Mouse (Mus musculus) kidney, embryonic 14.5 days (tissue): ENCODE measurements around the gene Gm1673. TPM values are rescaled to one million over a fixed set of nuclear protein-coding genes. Genes with fewer than 3 reads are reported as not detected.

Experiments
- ATAC-seq: fragments of 200-750 bp; cut with Nextera tagmentation; 2 replicates; pipeline ENCODE4 v1.8.0; 2017; ENCODE audit warnings: moderate number of reproducible peaks, mild to moderate bottlenecking, moderate TSS enrichment, moderate library complexity; ENCODE audit not compliant: low FRiP score, low TSS enrichment
- H3K27ac ChIP-seq: fragments of 300-500 bp; sonication (generic); 2 replicates; pipeline ENCODE4 v1.5.1; 2014; ENCODE audit warnings: low read depth, mild to moderate bottlenecking, low read length, moderate library complexity, mixed read lengths
- H3K27me3 ChIP-seq: fragments of 300-500 bp; sonication (generic); 2 replicates; pipeline ENCODE4 v1.6.1; 2014; ENCODE audit warnings: mild to moderate bottlenecking, low read length; ENCODE audit not compliant: control insufficient read depth, insufficient read depth
- H3K36me3 ChIP-seq: fragments of 300-500 bp; sonication (generic); 2 replicates; pipeline ENCODE4 v1.6.1; 2014; ENCODE audit warnings: low read length, mixed read lengths; ENCODE audit not compliant: control insufficient read depth, insufficient read depth
- H3K4me1 ChIP-seq: fragments of 300-500 bp; sonication (generic); 2 replicates; pipeline ENCODE4 v1.6.1; 2014; ENCODE audit warnings: low read length, mixed read lengths; ENCODE audit not compliant: control insufficient read depth, insufficient read depth
- H3K4me2 ChIP-seq: fragments of 300-500 bp; sonication (generic); replicated peaks from 2 replicates; pipeline ENCODE4 v1.6.1; 2014; ENCODE audit warnings: low read depth, mild to moderate bottlenecking, low read length
- H3K4me3 ChIP-seq: fragments of 300-500 bp; sonication (generic); 2 replicates; pipeline ENCODE4 v1.5.1; 2014; ENCODE audit warnings: mild to moderate bottlenecking, low read length
- H3K9ac ChIP-seq: fragments of 300-500 bp; sonication (generic); 2 replicates; pipeline ENCODE4 v1.6.1; 2014; ENCODE audit warnings: low read depth, mild to moderate bottlenecking, low read length, moderate library complexity
- H3K9me3 ChIP-seq: fragments of 300-500 bp; sonication (generic); 2 replicates; pipeline ENCODE4 v1.6.1; 2016; ENCODE audit warnings: low read length; ENCODE audit not compliant: control insufficient read depth
- WGBS: fragments of 180-500 bp; shearing (Covaris S2); extraction: QIAGEN DNeasy Blood & Tissue Kit; methylation state at CpG from one replicate; pipeline ENCODE4 v1.1.7; 2014; 5-methylcytosine and 5-hydroxymethylcytosine counted together
- polyA plus RNA-seq: library from polyadenylated mRNA; unstranded; fragments of >200 nt; fragmentation: Nextera tagmentation; extraction: Ambion mirVana; gene quantifications from 2 replicates; pipeline ENCODE4 v1.2.1, GENCODE M21; 2014

Gene Gm1673
- polyA plus RNA-seq, 1 experiment from 2014 or later: 79.8 TPM

DNA sequence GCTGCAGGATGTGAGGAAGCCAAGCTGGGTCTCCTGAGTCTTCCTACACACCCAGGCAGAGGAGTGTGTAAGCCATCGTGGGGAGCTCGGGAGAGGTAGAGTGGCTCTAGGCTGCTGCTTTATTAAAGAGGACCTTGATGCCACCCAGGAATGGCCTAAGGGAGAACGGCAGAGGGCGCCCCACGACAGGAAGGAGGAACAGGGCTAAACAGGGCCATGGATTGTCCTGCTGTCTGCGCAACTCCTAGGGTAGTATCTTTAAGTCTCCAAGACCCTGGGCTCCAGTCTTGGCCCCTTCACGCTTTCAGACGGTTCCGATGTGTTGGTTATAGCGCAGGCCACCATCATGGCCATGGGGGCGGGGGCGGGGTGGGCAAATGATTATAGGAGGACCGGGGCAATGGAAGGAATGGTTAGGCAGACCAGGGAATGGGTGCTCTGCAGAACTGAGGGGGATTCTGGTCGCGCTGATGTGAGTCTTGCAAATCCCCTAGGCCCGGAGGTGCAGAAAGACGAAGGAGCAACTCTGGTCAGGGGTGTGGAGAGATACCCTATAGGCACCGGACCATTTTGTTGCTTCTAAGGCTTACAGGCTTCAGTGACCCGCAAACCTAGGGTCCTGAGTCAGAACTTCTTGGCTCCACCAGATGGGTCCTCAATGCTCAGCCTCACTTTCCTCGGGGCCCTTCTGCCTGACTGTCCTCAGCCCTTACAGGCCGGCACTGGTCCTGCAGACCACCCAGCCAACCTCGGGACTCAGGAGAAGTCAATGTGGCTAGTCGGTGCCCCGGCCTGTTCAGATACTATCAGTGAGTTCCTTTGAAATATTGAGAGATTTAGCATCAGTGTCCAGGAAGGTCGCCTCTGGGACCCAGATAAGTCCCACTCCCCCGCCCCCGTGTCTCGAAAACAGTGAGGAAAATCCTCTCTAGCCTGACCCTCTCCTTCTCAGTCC is 11.7 kb downstream of the Gm1673 start:
- H3K4me3 ChIP-seq: peak overlapping the region; percentile 62
- H3K9ac ChIP-seq: no peak overlapping the region
- H3K4me1 ChIP-seq: peaks cover 10% of the 10 kb centered on the region
- no peaks in the 10 kb centered on the region for H3K36me3 ChIP-seq
- peaks cover 2% of the 10 kb centered on the region; the same call in 1 of the 2 replicates for H3K9me3 ChIP-seq
- 36% methylated on average over 28 of the region's 28 CpGs for WGBS
- no peak overlapping the region for H3K27ac ChIP-seq
- peaks cover 54% of the 10 kb centered on the region for H3K27me3 ChIP-seq
- H3K4me2 ChIP-seq: peak overlapping the region; percentile 98
- ATAC-seq: no peak

- under 1% methylated on average over 86 of the region's 90 CpGs for WGBS
- peaks cover 10% of the 10 kb centered on the region for H3K4me1 ChIP-seq
- H3K36me3 ChIP-seq: no peaks in the 10 kb centered on the region
- peaks cover 54% of the 10 kb centered on the region for H3K27me3 ChIP-seq
- no peak within 1 kb of the TSS for H3K27ac ChIP-seq
- H3K4me2 ChIP-seq: peak within 1 kb of the TSS; percentile 98
- H3K9ac ChIP-seq: peak within 1 kb of the TSS; percentile 25
- peaks cover 2% of the 10 kb centered on the region; the same call in 1 of the 2 replicates for H3K9me3 ChIP-seq
- ATAC-seq: peak; percentile 83
- peak within 1 kb of the TSS; percentile 62 for H3K4me3 ChIP-seq
These were observed 12.8 kb downstream of the Gm1673 start, which contains the start of gene Nat8l for GRCm38 (mm10) chr5:33995843-33996693. Gene Nat8l, plus strand, starts transcription at chr5:33995984.

DNA sequence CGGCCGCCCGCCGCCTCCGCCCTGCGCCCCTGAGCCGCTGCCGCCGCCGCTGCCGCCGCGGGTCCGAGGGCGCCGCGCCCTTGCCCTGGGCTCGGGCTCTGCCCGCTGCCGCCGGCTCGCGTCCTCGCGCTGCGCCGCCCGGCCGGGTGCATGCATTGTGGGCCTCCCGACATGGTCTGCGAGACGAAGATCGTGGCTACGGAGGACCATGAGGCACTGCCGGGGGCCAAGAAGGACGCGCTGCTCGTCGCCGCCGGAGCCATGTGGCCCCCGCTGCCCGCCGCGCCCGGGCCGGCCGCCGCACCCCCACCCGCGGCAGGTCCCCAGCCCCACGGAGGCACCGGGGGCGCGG is 13.4 kb downstream of the Gm1673 start:
- H3K36me3 ChIP-seq: no peaks in the 10 kb centered on the region
- H3K9ac ChIP-seq: peak overlapping the region; percentile 25
- peak overlapping the region; percentile 98 for H3K4me2 ChIP-seq
- H3K9me3 ChIP-seq: peaks cover 2% of the 10 kb centered on the region; the same call in 1 of the 2 replicates
- H3K27me3 ChIP-seq: peaks cover 54% of the 10 kb centered on the region
- H3K4me1 ChIP-seq: peaks cover 10% of the 10 kb centered on the region
- H3K4me3 ChIP-seq: peak overlapping the region; percentile 62
- H3K27ac ChIP-seq: no peak overlapping the region
- ATAC-seq: peak; percentile 38
- under 1% methylated on average over 33 of the region's 55 CpGs for WGBS

DNA sequence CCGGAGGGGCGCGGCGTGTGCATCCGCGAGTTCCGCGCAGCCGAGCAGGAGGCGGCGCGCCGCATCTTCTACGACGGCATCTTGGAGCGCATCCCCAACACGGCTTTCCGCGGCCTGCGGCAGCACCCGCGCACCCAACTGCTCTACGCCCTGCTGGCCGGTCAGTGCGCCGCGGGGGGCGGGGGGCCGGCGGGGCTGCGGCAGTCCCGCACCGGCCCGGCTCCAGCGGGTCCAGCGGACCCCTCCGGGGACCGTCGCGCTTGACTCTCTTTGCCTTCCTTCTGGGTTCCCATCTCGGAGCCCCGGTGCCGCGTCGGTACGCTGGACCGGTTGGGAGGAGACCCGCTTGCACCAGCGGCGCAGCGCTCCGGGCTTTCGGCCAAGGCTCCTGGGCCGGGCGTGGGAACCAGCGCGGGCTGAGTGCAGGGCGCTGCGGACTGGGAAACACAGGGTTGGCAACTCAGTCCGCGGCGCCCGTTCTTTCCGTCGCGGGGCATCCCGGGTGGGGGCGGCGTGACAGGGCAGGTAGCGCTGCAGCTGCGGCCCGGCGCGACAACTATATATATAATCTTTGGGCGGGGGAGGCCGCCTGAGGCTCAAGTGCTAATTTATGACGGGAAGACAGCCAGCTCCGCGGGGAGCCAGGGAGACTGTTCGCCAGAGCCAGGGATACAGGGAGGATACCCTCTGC is 14.0 kb downstream of the Gm1673 start:
- ATAC-seq: peak; percentile 54
- peaks cover 2% of the 10 kb centered on the region; the same call in 1 of the 2 replicates for H3K9me3 ChIP-seq
- H3K36me3 ChIP-seq: no peaks in the 10 kb centered on the region
- WGBS: under 1% methylated on average over 72 of the region's 80 CpGs
- H3K27ac ChIP-seq: no peak overlapping the region
- H3K27me3 ChIP-seq: peaks cover 54% of the 10 kb centered on the region
- peaks cover 10% of the 10 kb centered on the region for H3K4me1 ChIP-seq
- H3K9ac ChIP-seq: peak overlapping the region; percentile 25; the same call in 1 of the 2 replicates
- peak overlapping the region; percentile 62 for H3K4me3 ChIP-seq
- H3K4me2 ChIP-seq: peak overlapping the region; percentile 98

DNA sequence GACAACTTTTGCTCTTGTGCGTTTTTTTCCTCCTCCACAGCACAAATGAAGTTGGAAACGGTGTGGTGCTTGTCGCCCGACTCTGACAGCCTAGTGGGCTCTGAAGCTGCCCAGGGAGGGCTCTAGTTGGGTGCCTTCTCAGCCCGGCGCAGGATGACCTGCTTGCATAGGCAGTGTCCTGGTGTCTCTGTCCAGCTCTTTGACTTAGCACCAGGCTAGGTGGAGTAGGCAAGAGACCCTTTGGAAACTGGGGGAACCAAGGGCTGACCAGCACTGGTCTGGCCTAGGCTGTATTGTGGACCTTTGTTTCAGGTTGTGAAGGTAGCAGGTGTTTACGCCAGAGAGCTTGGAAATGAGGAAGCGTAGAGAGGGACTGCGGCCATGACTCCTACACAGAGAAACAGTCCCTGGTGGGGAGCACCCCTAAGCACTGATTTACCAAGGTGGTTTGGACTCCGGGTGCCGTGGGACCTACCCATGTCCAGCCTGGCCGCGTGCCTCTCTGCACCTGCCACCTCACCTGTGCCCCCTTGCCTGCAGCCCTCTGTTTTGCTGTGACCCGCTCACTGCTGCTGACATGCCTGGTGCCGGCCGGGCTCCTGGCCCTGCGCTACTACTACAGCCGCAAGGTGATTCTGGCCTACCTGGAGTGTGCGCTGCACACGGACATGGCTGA is 14.7 kb downstream of the Gm1673 start:
- H3K27me3 ChIP-seq: peaks cover 54% of the 10 kb centered on the region
- H3K9me3 ChIP-seq: peaks cover 2% of the 10 kb centered on the region; the same call in 1 of the 2 replicates
- no peak for ATAC-seq
- H3K4me3 ChIP-seq: peak overlapping the region; percentile 62
- H3K9ac ChIP-seq: peak overlapping the region; percentile 25
- H3K36me3 ChIP-seq: no peaks in the 10 kb centered on the region
- peak overlapping the region; percentile 98 for H3K4me2 ChIP-seq
- peaks cover 10% of the 10 kb centered on the region for H3K4me1 ChIP-seq
- H3K27ac ChIP-seq: no peak overlapping the region
- WGBS: 75% methylated on average over 20 of the region's 20 CpGs

- 90% methylated on average over 3 of the region's 3 CpGs for WGBS
- H3K27ac ChIP-seq: no peak overlapping the region
- no peak for ATAC-seq
- peaks cover 10% of the 10 kb centered on the region for H3K4me1 ChIP-seq
- peaks cover 2% of the 10 kb centered on the region; the same call in 1 of the 2 replicates for H3K9me3 ChIP-seq
- peaks cover 54% of the 10 kb centered on the region for H3K27me3 ChIP-seq
- no peak overlapping the region; the same call in 1 of the 2 replicates for H3K9ac ChIP-seq
- no peak overlapping the region for H3K4me3 ChIP-seq
- no peak overlapping the region for H3K4me2 ChIP-seq
- no peaks in the 10 kb centered on the region for H3K36me3 ChIP-seq
These were observed 15.3 kb downstream of the Gm1673 start for GRCm38 (mm10) chr5:33998505-33998877.

GRCm38 (mm10) chr5:33999466-34000090 is 16.3 kb downstream of the Gm1673 start:
- Histone ChIP-seq H3K9ac (no peak overlapping the region), H3K36me3 (no peaks in the 10 kb centered on the region), H3K4me1 (peaks cover 10% of the 10 kb centered on the region), H3K9me3 (no peaks in the 10 kb centered on the region), H3K27ac (no peak overlapping the region), H3K27me3 (peaks cover 48% of the 10 kb centered on the region), H3K4me3 (no peak overlapping the region), H3K4me2 (no peak overlapping the region)
- ATAC-seq: no peak
- WGBS: 72% methylated on average over 6 of the region's 6 CpGs

GRCm38 (mm10) chr5:34000809-34001208 is 17.6 kb downstream of the Gm1673 start:
- WGBS: 97% methylated on average over 25 of the region's 25 CpGs
- no peak overlapping the region for H3K9ac ChIP-seq
- no peaks in the 10 kb centered on the region for H3K9me3 ChIP-seq
- H3K4me1 ChIP-seq: peaks cover 10% of the 10 kb centered on the region
- H3K36me3 ChIP-seq: no peaks in the 10 kb centered on the region
- no peak overlapping the region for H3K4me3 ChIP-seq
- H3K4me2 ChIP-seq: no peak overlapping the region
- H3K27me3 ChIP-seq: peaks cover 37% of the 10 kb centered on the region
- no peak for ATAC-seq
- H3K27ac ChIP-seq: no peak overlapping the region
